Mouse (Mus musculus): ENCODE results near the gene Tex37. TPM values are rescaled to one million over a fixed set of nuclear protein-coding genes. Genes with fewer than 3 reads are reported as not detected.
A peak's percentile ranks its signal among the peaks of the same experiment; 100 is the strongest.

The Tex37 gene
- total and polyA plus RNA-seq, 3 experiments: not detected

DNA sequence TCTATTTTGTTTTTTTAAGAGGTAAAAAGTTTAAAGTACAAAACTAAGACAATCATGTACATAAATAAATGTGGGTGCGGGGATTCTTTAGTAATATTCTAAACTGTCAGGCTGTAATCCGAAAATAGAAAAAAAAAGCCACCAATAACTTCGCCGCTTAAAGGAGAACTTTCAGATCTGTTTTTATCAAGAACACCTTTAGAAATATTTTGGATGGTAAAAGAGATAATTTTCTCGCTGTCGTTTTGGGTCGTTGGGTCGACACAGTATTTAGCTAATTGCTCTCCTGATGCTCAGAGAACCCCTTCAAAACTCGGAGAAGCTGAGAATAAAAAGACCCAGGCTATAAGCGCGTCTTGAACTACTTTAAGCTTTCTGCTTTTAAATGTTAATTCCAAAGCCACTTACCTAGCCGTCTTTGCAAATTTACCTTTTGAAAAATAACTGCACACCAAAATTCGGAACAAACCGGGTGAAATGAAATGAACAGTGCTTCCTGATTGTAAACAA, 36.6 kb upstream of the Tex37 start:
- no peaks in the 10 kb centered on the region for H3K79me2 ChIP-seq (ENCODE audit: control insufficient read depth, insufficient read depth, low read length, poor library complexity)
- H3K27ac ChIP-seq (ENCODE audit: control insufficient read depth, low read depth, low read length): no peak overlapping the region
- no peak overlapping the region for H3K4me3 ChIP-seq (ENCODE audit: control insufficient read depth in 1 of 2, insufficient read depth in 1 of 2, low read depth in 2 of 2, low read length in 2 of 2)
- H3K27me3 ChIP-seq (ENCODE audit: control insufficient read depth in 1 of 2, insufficient read depth in 2 of 2, low read length in 2 of 2): peaks cover 4% of the 10 kb centered on the region in 2 experiments; a peak in 3 of 4 replicates
- no peaks in the 10 kb centered on the region for H3K9me3 ChIP-seq (replicated peaks; ENCODE audit: insufficient read depth, low read length)
- TF ChIP-seq USF1 (IDR thresholded peaks at IDR 0.05; ENCODE audit: low read depth, low read length) (no peak), CHD1 (IDR thresholded peaks at IDR 0.05; ENCODE audit: low read depth, low read length) (no peak), MAX (IDR thresholded peaks at IDR 0.05; ENCODE audit: low read length) (no peak), ELF1 (IDR thresholded peaks at IDR 0.05; ENCODE audit: low read depth, low read length) (no peak), POLR2AphosphoS2 (IDR thresholded peaks at IDR 0.05; ENCODE audit: low read length) (no peak), MYC (IDR thresholded peaks at IDR 0.05; ENCODE audit: low read depth, low read length) (no peak), ZKSCAN1 (IDR thresholded peaks at IDR 0.05; ENCODE audit: low read depth, low read length) (no peak), ZC3H11A (IDR thresholded peaks at IDR 0.05; ENCODE audit: low read depth, low read length) (no peak), KAT2A (conservative IDR thresholded peaks at IDR 0.05; ENCODE audit: low read depth, low read length) (no peak)
- H3K4me1 ChIP-seq (ENCODE audit: control insufficient read depth in 1 of 2, insufficient read depth in 2 of 2, low read length in 2 of 2): no peaks in the 10 kb centered on the region
- no peaks in the 10 kb centered on the region for H3K36me3 ChIP-seq (ENCODE audit: control insufficient read depth in 1 of 2, insufficient read depth in 2 of 2, low read length in 2 of 2)
- no peak overlapping the region for H3K9ac ChIP-seq (ENCODE audit: control insufficient read depth, low read depth, low read length, poor library complexity, severe bottlenecking)
- no peak for DNase-seq (ENCODE audit: low read depth, low spot score)

DNA sequence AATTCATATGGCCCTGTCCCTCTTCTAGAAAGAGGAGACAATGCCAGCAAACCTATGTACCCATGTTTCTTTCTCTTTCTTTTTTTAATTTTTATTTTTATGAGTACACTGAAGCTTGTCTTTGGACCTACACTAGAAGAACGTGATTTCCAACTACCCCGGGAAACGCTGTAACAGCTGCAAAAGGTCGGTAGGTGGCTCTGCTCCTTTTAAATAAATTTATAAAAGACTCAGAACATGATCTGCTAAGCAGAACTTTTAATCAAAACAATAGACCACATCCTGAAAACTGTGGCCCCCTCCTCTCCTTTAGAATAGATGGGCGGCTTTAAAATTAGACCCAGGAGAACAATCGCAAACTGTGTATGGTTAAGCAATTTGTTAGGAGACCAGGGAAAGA, 35.3 kb upstream of the Tex37 start:
- no peak for DNase-seq (ENCODE audit: low read depth, low spot score)
- Histone ChIP-seq H3K27me3 (ENCODE audit: control insufficient read depth in 1 of 2, insufficient read depth in 2 of 2, low read length in 2 of 2) (peaks cover 4% of the 10 kb centered on the region in 2 experiments; a peak in 3 of 4 replicates), H3K79me2 (ENCODE audit: control insufficient read depth, insufficient read depth, low read length, poor library complexity) (no peaks in the 10 kb centered on the region), H3K4me1 (ENCODE audit: control insufficient read depth in 1 of 2, insufficient read depth in 2 of 2, low read length in 2 of 2) (no peaks in the 10 kb centered on the region), H3K36me3 (ENCODE audit: control insufficient read depth in 1 of 2, insufficient read depth in 2 of 2, low read length in 2 of 2) (no peaks in the 10 kb centered on the region), H3K9me3 (replicated peaks; ENCODE audit: insufficient read depth, low read length) (no peaks in the 10 kb centered on the region), H3K9ac (ENCODE audit: control insufficient read depth, low read depth, low read length, poor library complexity, severe bottlenecking) (no peak overlapping the region), H3K27ac (ENCODE audit: control insufficient read depth, low read depth, low read length) (no peak overlapping the region), H3K4me3 (ENCODE audit: control insufficient read depth in 1 of 2, insufficient read depth in 1 of 2, low read depth in 2 of 2, low read length in 2 of 2) (no peak overlapping the region)
- TF ChIP-seq RCOR1 (IDR thresholded peaks at IDR 0.05; ENCODE audit: low read depth, low read length): no peak
- TF ChIP-seq CTCF (IDR thresholded peaks at IDR 0.05 in 2 of 3, conservative IDR thresholded peaks at IDR 0.05 in 1 of 3; ENCODE audit: control insufficient read depth in 1 of 3, insufficient read depth in 1 of 3, low read depth in 2 of 3, low read length in 3 of 3, poor library complexity in 1 of 3, severe bottlenecking in 1 of 3): peak in 1 of 3 experiments; percentile 11; a peak in 1 of 6 replicates
- TF ChIP-seq KAT2A (conservative IDR thresholded peaks at IDR 0.05; ENCODE audit: low read depth, low read length): no peak

DNA sequence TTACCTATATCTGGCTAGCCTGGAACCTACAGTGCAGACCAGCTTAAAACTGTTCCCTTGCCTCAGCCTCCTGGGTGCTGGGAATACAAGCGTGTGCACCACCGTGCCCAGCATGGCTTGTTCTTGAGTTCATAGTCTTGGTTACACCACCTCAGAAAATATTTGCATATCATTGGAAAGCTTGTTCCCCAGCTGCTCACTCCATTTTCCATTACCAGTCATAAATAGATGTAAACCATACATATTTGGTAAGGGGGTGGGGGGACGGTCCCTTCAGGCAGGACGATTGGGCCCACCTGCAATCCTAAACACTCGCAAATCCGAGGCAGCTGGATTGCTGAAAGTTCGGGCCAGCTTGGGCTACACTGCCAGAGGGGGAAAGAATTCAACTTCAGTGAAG, 34.5 kb upstream of the Tex37 start:
- H3K9ac ChIP-seq (ENCODE audit: control insufficient read depth, low read depth, low read length, poor library complexity, severe bottlenecking): no peak overlapping the region
- H3K27ac ChIP-seq (ENCODE audit: control insufficient read depth, low read depth, low read length): no peak overlapping the region
- no peaks in the 10 kb centered on the region for H3K9me3 ChIP-seq (replicated peaks; ENCODE audit: insufficient read depth, low read length)
- peaks cover 4 to 9% of the 10 kb centered on the region in 2 experiments for H3K27me3 ChIP-seq (ENCODE audit: control insufficient read depth in 1 of 2, insufficient read depth in 2 of 2, low read length in 2 of 2)
- no peaks in the 10 kb centered on the region for H3K79me2 ChIP-seq (ENCODE audit: control insufficient read depth, insufficient read depth, low read length, poor library complexity)
- H3K4me3 ChIP-seq (ENCODE audit: control insufficient read depth in 1 of 2, insufficient read depth in 1 of 2, low read depth in 2 of 2, low read length in 2 of 2): no peak overlapping the region
- no peaks in the 10 kb centered on the region for H3K4me1 ChIP-seq (ENCODE audit: control insufficient read depth in 1 of 2, insufficient read depth in 2 of 2, low read length in 2 of 2)
- H3K36me3 ChIP-seq (ENCODE audit: control insufficient read depth in 1 of 2, insufficient read depth in 2 of 2, low read length in 2 of 2): no peaks in the 10 kb centered on the region
- DNase-seq (ENCODE audit: low read depth, low spot score): no peak
- no peak for TF ChIP-seq MAFK (IDR thresholded peaks at IDR 0.05; ENCODE audit: borderline replicate concordance, low read depth, low read length)
- TF ChIP-seq MAX (IDR thresholded peaks at IDR 0.05; ENCODE audit: low read length): no peak
- no peak for TF ChIP-seq POLR2A (IDR thresholded peaks at IDR 0.05; ENCODE audit: control insufficient read depth in 1 of 2, insufficient read depth in 1 of 2, low read depth in 1 of 2, low read length in 2 of 2, poor library complexity in 1 of 2)
- TF ChIP-seq ELF1 (IDR thresholded peaks at IDR 0.05; ENCODE audit: low read depth, low read length): no peak
- TF ChIP-seq MYC (IDR thresholded peaks at IDR 0.05; ENCODE audit: low read depth, low read length): no peak
- no peak for TF ChIP-seq MAZ (IDR thresholded peaks at IDR 0.05; ENCODE audit: low read depth, low read length)
- TF ChIP-seq NELFE (IDR thresholded peaks at IDR 0.05; ENCODE audit: low read depth, low read length): no peak
- no peak for TF ChIP-seq ZC3H11A (IDR thresholded peaks at IDR 0.05; ENCODE audit: low read depth, low read length)
- TF ChIP-seq RCOR1 (IDR thresholded peaks at IDR 0.05; ENCODE audit: low read depth, low read length): no peak
- no peak for TF ChIP-seq TCF12 (IDR thresholded peaks at IDR 0.05; ENCODE audit: low read depth, low read length)
